Mouse (Mus musculus) lung, adult 2 months (tissue): ENCODE measurements around the gene Gng10.

ENCODE experiments used
- CTCF ChIP-seq: fragments of 200-500 bp; IDR thresholded peaks from 2 replicates; pipeline ENCODE4 v1.5.1; 2011; ENCODE audit warnings: mild to moderate bottlenecking, low read length, control low read depth; ENCODE audit not compliant: insufficient read depth
- POLR2A ChIP-seq: fragments of 200-500 bp; IDR thresholded peaks from 2 replicates; pipeline ENCODE4 v1.6.1; 2011; ENCODE audit warnings: low read depth, mild to moderate bottlenecking, control low read depth, low read length, borderline replicate concordance; ENCODE audit errors: extremely low read depth

DNA sequence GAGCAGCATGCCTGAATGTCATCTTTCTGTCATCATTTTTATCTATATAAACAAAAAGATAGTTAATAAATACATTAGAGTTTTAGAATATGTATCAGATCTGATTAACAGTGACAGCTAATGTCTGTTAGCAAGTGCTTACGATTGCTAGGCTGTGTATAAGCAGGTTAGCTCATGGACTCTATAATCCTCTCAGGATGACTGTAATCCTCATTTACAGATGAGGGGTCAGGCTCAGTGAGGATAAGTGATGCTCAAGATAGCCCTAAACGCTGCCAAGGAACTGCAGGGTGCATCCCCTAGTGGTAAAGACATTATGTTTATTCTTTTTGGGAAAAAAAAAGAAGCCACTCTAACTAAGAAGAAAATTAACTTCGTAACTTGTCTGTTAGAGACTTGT, 34.4 kb downstream of the Gng10 start:
- TF ChIP-seq POLR2A (no peak), CTCF (no peak)
